Mouse (Mus musculus) heart, adult 2 months (tissue): Measurements from ENCODE around the gene Socs7.

Experiments used
- CTCF ChIP-seq: fragments of 200-600 bp; IDR thresholded peaks from 2 replicates; pipeline ENCODE4 v1.8.1; 2022; ENCODE audit warnings: antibody characterized with exemption, mild to moderate bottlenecking, moderate library complexity
- EP300 ChIP-seq: fragments of 200-500 bp; IDR thresholded peaks from 2 replicates; pipeline ENCODE4 v1.6.1; 2011; ENCODE audit warnings: low read depth, low read length, control low read depth; ENCODE audit not compliant: insufficient read depth

- TF ChIP-seq CTCF (no peak), EP300 (peak; percentile 51; the same call in 1 of the 2 replicates)
Measured at GRCm38 (mm10) chr11:97427794-97428725, 65.7 kb downstream of the Socs7 start.
